Mouse (Mus musculus) bone marrow, adult 2 months (tissue): ENCODE data around the gene Uts2r.

Experiments used
- CTCF ChIP-seq: fragments of 200-500 bp; IDR thresholded peaks from 2 replicates; pipeline ENCODE4 v1.5.1; 2011; ENCODE audit warnings: low read length, control low read depth; ENCODE audit not compliant: control insufficient read depth, insufficient read depth
- POLR2A ChIP-seq: fragments of 200-500 bp; IDR thresholded peaks from 2 replicates; pipeline ENCODE4 v1.6.1; 2011; ENCODE audit warnings: low read depth, mild to moderate bottlenecking, control low read depth, low read length, borderline replicate concordance; ENCODE audit not compliant: control insufficient read depth

DNA sequence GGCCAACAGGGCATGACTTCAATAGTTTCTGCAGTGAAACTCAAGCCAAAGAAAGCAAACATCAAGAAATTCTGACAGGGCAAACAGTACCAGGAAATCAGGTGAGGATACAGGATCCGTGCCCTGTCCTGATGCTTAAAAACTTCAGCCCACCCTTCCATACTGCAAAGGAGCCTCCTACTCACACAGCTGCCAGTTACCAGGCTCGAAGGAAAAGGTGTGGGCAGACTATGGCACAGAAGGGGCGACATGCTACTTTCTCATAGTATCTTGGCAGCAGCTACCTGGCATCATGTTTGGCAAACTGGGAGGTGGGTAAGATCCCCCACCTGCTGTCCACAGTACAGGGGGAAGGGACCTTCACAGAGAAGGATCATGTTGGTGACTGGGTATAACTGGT is 33.3 kb downstream of the Uts2r start:
- TF ChIP-seq POLR2A (no peak), CTCF (no peak)
